Mouse (Mus musculus) small intestine, adult 2 months (tissue): ENCODE measurements around the gene Rpl4.
"Not testable (repeated sequence)": the region's sequence is repeated elsewhere in the genome, so short reads cannot be mapped to it uniquely, and the experiment has no call there.

ENCODE experiments used
- CTCF ChIP-seq: fragments of 200-500 bp; IDR thresholded peaks from 2 replicates; pipeline ENCODE4 v1.5.1; 2012; ENCODE audit warnings: low read depth, mild to moderate bottlenecking, control low read depth, inconsistent platforms, low read length, moderate library complexity, mixed read lengths; ENCODE audit not compliant: insufficient replicate concordance, insufficient read length; ENCODE audit errors: extremely low read depth
- POLR2A ChIP-seq: fragments of 200-500 bp; IDR thresholded peaks from 2 replicates; pipeline ENCODE4 v1.6.1; 2012; ENCODE audit warnings: low read depth, mild to moderate bottlenecking, control low read depth, inconsistent platforms, low read length, moderate library complexity

DNA sequence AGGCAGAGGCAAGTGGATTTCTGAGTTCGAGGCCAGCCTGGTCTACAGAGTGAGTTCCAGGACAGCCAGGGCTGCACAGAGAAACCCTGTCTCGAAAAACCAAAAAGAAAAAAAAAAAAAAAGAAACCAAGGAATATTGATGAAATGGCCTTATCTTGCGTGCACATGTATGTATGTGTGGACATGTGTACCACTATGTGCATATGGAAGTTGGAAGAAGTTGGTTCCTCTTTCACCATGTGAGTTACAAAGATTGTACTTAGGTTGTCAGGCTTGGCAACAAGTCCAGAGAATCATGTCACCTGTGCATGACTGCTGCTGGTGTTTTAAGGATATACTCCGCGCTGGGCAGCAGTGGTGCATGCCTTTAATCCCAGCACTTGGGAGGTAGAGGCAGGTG, 10.1 kb downstream of the Rpl4 start:
- TF ChIP-seq POLR2A, CTCF: not testable (repeated sequence)
